Mouse (Mus musculus) midbrain, embryonic 10.5 days (tissue): ENCODE results near the gene Tiam1. TPM values are rescaled to one million over a fixed set of nuclear protein-coding genes. Genes with fewer than 3 reads are reported as not detected.

ENCODE experiments used
- DNase-seq: peaks from one replicate; pipeline ENCODE4 v3.0.0-alpha.2; 2017; ENCODE audit warnings: low spot score
- H3K27ac ChIP-seq: fragments of 300-500 bp; sonication (generic); replicated peaks from 2 replicates; pipeline ENCODE4 v1.5.1; 2016; ENCODE audit warnings: mild to moderate bottlenecking
- H3K27me3 ChIP-seq: fragments of 300-500 bp; sonication (generic); 2 replicates; pipeline ENCODE4 v1.6.1; 2016; ENCODE audit warnings: low read depth, mild to moderate bottlenecking; ENCODE audit not compliant: poor library complexity, severe bottlenecking
- H3K36me3 ChIP-seq: fragments of 300-500 bp; sonication (generic); 2 replicates; pipeline ENCODE4 v1.6.1; 2016; ENCODE audit warnings: mild to moderate bottlenecking, moderate library complexity
- H3K4me1 ChIP-seq: fragments of 300-500 bp; sonication (generic); 2 replicates; pipeline ENCODE4 v1.6.1; 2016
- H3K4me3 ChIP-seq: fragments of 300-500 bp; sonication (generic); 2 replicates; pipeline ENCODE4 v1.5.1; 2016; ENCODE audit warnings: mild to moderate bottlenecking, moderate library complexity
- H3K9me3 ChIP-seq: fragments of 300-500 bp; sonication (generic); replicated peaks from 2 replicates; pipeline ENCODE4 v1.6.1; 2016; ENCODE audit warnings: mild to moderate bottlenecking
- whole genome bisulfite sequencing: fragments of 180-500 bp; shearing (Covaris S2); methylation state at CpG from one replicate; pipeline ENCODE4 v1.1.7; 2016; 5-methylcytosine and 5-hydroxymethylcytosine counted together
- polyA plus RNA-seq: library from polyadenylated mRNA; unstranded; fragments of >200 nt; fragmentation: Nextera tagmentation; extraction: Ambion mirVana; gene quantifications from 2 replicates; pipeline ENCODE4 v1.2.1, GENCODE M21; 2016

The Tiam1 gene
- polyA plus RNA-seq, 1 experiment from 2014 or later = 13.8 TPM

- no peak for DNase-seq
- Histone ChIP-seq H3K36me3 (peaks cover 28% of the 10 kb centered on the region), H3K9me3 (0 out of 2 replicates have a peak, but pooled peaks cover 6% of the 10 kb centered on the region), H3K4me1 (peaks cover 30% of the 10 kb centered on the region), H3K27me3 (no peaks in the 10 kb centered on the region; the same call in 1 of the 2 replicates), H3K4me3 (no peak overlapping the region), H3K27ac (no peak overlapping the region)
- 83% methylated on average over 3 of the region's 3 CpGs for WGBS
Measured at GRCm38 (mm10) chr16:89864710-89865109, 278.9 kb downstream of the Tiam1 start.

GRCm38 (mm10) chr16:89863264-89863663 lies 280.3 kb downstream of the Tiam1 start:
- Histone ChIP-seq H3K4me1 (peaks cover 35% of the 10 kb centered on the region), H3K4me3 (no peak overlapping the region), H3K27ac (peak overlapping the region; percentile 57; the same call in 1 of the 2 replicates), H3K36me3 (peaks cover 35% of the 10 kb centered on the region), H3K9me3 (0 out of 2 replicates have a peak, but pooled peaks cover 6% of the 10 kb centered on the region), H3K27me3 (no peaks in the 10 kb centered on the region; the same call in 1 of the 2 replicates)
- DNase-seq = peak; percentile 33
- 23% methylated on average over 5 of the region's 5 CpGs for WGBS

- Histone ChIP-seq H3K9me3 (no peaks in the 10 kb centered on the region), H3K36me3 (peaks cover 21% of the 10 kb centered on the region), H3K4me3 (no peak overlapping the region), H3K27me3 (no peaks in the 10 kb centered on the region; the same call in 1 of the 2 replicates), H3K27ac (0 out of 2 replicates have a peak overlapping the region, but pooled peaks have one; percentile 19), H3K4me1 (peaks cover 40% of the 10 kb centered on the region)
- no peak for DNase-seq
- 66% methylated on average over 5 of the region's 5 CpGs for WGBS
Measured at GRCm38 (mm10) chr16:89861531-89861930, 282.0 kb downstream of the Tiam1 start.

- no peak overlapping the region for H3K27ac ChIP-seq
- peaks cover 40% of the 10 kb centered on the region for H3K4me1 ChIP-seq
- H3K4me3 ChIP-seq = no peak overlapping the region
- peaks cover 16% of the 10 kb centered on the region for H3K36me3 ChIP-seq
- no peaks in the 10 kb centered on the region; the same call in 1 of the 2 replicates for H3K27me3 ChIP-seq
- no peaks in the 10 kb centered on the region for H3K9me3 ChIP-seq
- DNase-seq = no peak
- 92% methylated on average over 6 of the region's 6 CpGs for WGBS
Measured at GRCm38 (mm10) chr16:89860708-89861107, 282.9 kb downstream of the Tiam1 start.

- no peaks in the 10 kb centered on the region; the same call in 1 of the 2 replicates for H3K27me3 ChIP-seq
- 82% methylated on average over 3 of the region's 3 CpGs for WGBS
- H3K36me3 ChIP-seq = peaks cover 19% of the 10 kb centered on the region
- peaks cover 25% of the 10 kb centered on the region for H3K4me1 ChIP-seq
- no peak overlapping the region for H3K4me3 ChIP-seq
- DNase-seq = no peak
- H3K27ac ChIP-seq = no peak overlapping the region
- no peaks in the 10 kb centered on the region for H3K9me3 ChIP-seq
Measured at GRCm38 (mm10) chr16:89857666-89858065, 285.9 kb downstream of the Tiam1 start.

GRCm38 (mm10) chr16:89854731-89855130 lies 288.8 kb downstream of the Tiam1 start:
- Histone ChIP-seq H3K4me3 (no peak overlapping the region), H3K9me3 (no peaks in the 10 kb centered on the region), H3K27me3 (no peaks in the 10 kb centered on the region), H3K27ac (no peak overlapping the region), H3K4me1 (peaks cover 14% of the 10 kb centered on the region), H3K36me3 (peaks cover 15% of the 10 kb centered on the region)
- 89% methylated on average over 8 of the region's 8 CpGs for WGBS
- no peak for DNase-seq

- Histone ChIP-seq H3K9me3 (peaks cover 7% of the 10 kb centered on the region; the same call in 1 of the 2 replicates), H3K27ac (no peak overlapping the region), H3K4me1 (0 out of 2 replicates have a peak, but pooled peaks cover 4% of the 10 kb centered on the region), H3K4me3 (no peak overlapping the region), H3K27me3 (no peaks in the 10 kb centered on the region), H3K36me3 (peaks cover 24% of the 10 kb centered on the region)
- no peak for DNase-seq
- 81% methylated on average over 9 of the region's 9 CpGs for WGBS
Measured at GRCm38 (mm10) chr16:89851333-89851732, 292.2 kb downstream of the Tiam1 start.

- WGBS = 95% methylated on average over 19 of the region's 19 CpGs
- H3K27me3 ChIP-seq = no peaks in the 10 kb centered on the region
- peaks cover 17% of the 10 kb centered on the region for H3K4me1 ChIP-seq
- H3K27ac ChIP-seq = no peak overlapping the region
- no peak overlapping the region for H3K4me3 ChIP-seq
- peaks cover 7% of the 10 kb centered on the region; the same call in 1 of the 2 replicates for H3K9me3 ChIP-seq
- peaks cover 16% of the 10 kb centered on the region for H3K36me3 ChIP-seq
- no peak for DNase-seq
Measured at GRCm38 (mm10) chr16:89848651-89849597, 294.6 kb downstream of the Tiam1 start.

GRCm38 (mm10) chr16:89848179-89848578 lies 295.4 kb downstream of the Tiam1 start:
- peaks cover 7% of the 10 kb centered on the region; the same call in 1 of the 2 replicates for H3K9me3 ChIP-seq
- DNase-seq = no peak
- 91% methylated on average over 3 of the region's 3 CpGs for WGBS
- H3K27ac ChIP-seq = no peak overlapping the region
- H3K27me3 ChIP-seq = no peaks in the 10 kb centered on the region
- no peak overlapping the region for H3K4me3 ChIP-seq
- peaks cover 16% of the 10 kb centered on the region for H3K36me3 ChIP-seq
- peaks cover 17% of the 10 kb centered on the region for H3K4me1 ChIP-seq

GRCm38 (mm10) chr16:89845461-89845860 lies 298.1 kb downstream of the Tiam1 start:
- peaks cover 7% of the 10 kb centered on the region; the same call in 1 of the 2 replicates for H3K9me3 ChIP-seq
- no peak for DNase-seq
- peaks cover 17% of the 10 kb centered on the region for H3K4me1 ChIP-seq
- H3K36me3 ChIP-seq = peaks cover 16% of the 10 kb centered on the region
- no peaks in the 10 kb centered on the region for H3K27me3 ChIP-seq
- H3K4me3 ChIP-seq = no peak overlapping the region
- WGBS = 73% methylated on average over 8 of the region's 8 CpGs
- no peak overlapping the region for H3K27ac ChIP-seq

GRCm38 (mm10) chr16:89844580-89844979 lies 299.0 kb downstream of the Tiam1 start:
- H3K36me3 ChIP-seq = peaks cover 16% of the 10 kb centered on the region
- H3K4me1 ChIP-seq = peaks cover 17% of the 10 kb centered on the region
- 56% methylated on average over 5 of the region's 5 CpGs for WGBS
- peaks cover 7% of the 10 kb centered on the region; the same call in 1 of the 2 replicates for H3K9me3 ChIP-seq
- H3K27me3 ChIP-seq = no peaks in the 10 kb centered on the region
- peak; percentile 33 for DNase-seq
- no peak overlapping the region for H3K27ac ChIP-seq
- H3K4me3 ChIP-seq = no peak overlapping the region

GRCm38 (mm10) chr16:89841894-89842293 lies 301.7 kb downstream of the Tiam1 start:
- H3K27ac ChIP-seq = no peak overlapping the region
- no peak for DNase-seq
- no peaks in the 10 kb centered on the region for H3K27me3 ChIP-seq
- H3K4me3 ChIP-seq = no peak overlapping the region
- WGBS = 73% methylated on average over 6 of the region's 6 CpGs
- no peaks in the 10 kb centered on the region for H3K36me3 ChIP-seq
- no peaks in the 10 kb centered on the region for H3K9me3 ChIP-seq
- H3K4me1 ChIP-seq = peaks cover 17% of the 10 kb centered on the region

- peaks cover 10% of the 10 kb centered on the region for H3K4me1 ChIP-seq
Measured at GRCm38 (mm10) chr16:89840361-89840760, 303.2 kb downstream of the Tiam1 start.

More at GRCm38 (mm10) chr16:89840361-89840760, 303.2 kb downstream of the Tiam1 start:
- Histone ChIP-seq H3K36me3 (peaks cover under 1% of the 10 kb centered on the region; the same call in 1 of the 2 replicates), H3K4me3 (no peak overlapping the region), H3K27ac (no peak overlapping the region), H3K9me3 (no peaks in the 10 kb centered on the region), H3K27me3 (no peaks in the 10 kb centered on the region)
- DNase-seq = no peak
- 90% methylated on average over 6 of the region's 6 CpGs for WGBS
